Mouse (Mus musculus) forebrain, embryonic 12.5 days (tissue): ENCODE results near the gene A2ml1. TPM values are rescaled to one million over a fixed set of nuclear protein-coding genes. Genes with fewer than 3 reads are reported as not detected.
"Not testable (repeated sequence)": the region's sequence is repeated elsewhere in the genome, so short reads cannot be mapped to it uniquely, and the experiment has no call there.

Experiments used
- ATAC-seq: fragments of 200-750 bp; cut with Nextera tagmentation; 2 replicates; pipeline ENCODE4 v1.8.0; 2017; ENCODE audit warnings: moderate TSS enrichment; ENCODE audit not compliant: low FRiP score
- H3K27ac ChIP-seq: fragments of 300-500 bp; sonication (generic); 2 replicates; pipeline ENCODE4 v1.5.1; 2016; ENCODE audit warnings: mild to moderate bottlenecking
- H3K27me3 ChIP-seq: fragments of 300-500 bp; sonication (generic); 2 replicates; pipeline ENCODE4 v1.6.1; 2016; ENCODE audit warnings: mild to moderate bottlenecking
- H3K36me3 ChIP-seq: fragments of 300-500 bp; sonication (generic); replicated peaks from 2 replicates; pipeline ENCODE4 v1.6.1; 2016; ENCODE audit warnings: mild to moderate bottlenecking
- H3K4me1 ChIP-seq: fragments of 300-500 bp; sonication (generic); 2 replicates; pipeline ENCODE4 v1.6.1; 2016
- H3K4me2 ChIP-seq: fragments of 300-500 bp; sonication (generic); 2 replicates; pipeline ENCODE4 v1.6.1; 2016; ENCODE audit warnings: mild to moderate bottlenecking, moderate library complexity
- H3K4me3 ChIP-seq: fragments of 300-500 bp; sonication (generic); replicated peaks from 2 replicates; pipeline ENCODE4 v1.5.1; 2016; ENCODE audit warnings: mild to moderate bottlenecking
- H3K9ac ChIP-seq: fragments of 300-500 bp; sonication (generic); 2 replicates; pipeline ENCODE4 v1.6.1; 2016; ENCODE audit warnings: mild to moderate bottlenecking
- H3K9me3 ChIP-seq: fragments of 300-500 bp; sonication (generic); 2 replicates; pipeline ENCODE4 v1.6.1; 2016
- WGBS: fragments of 180-500 bp; shearing (Covaris S2); methylation state at CpG from one replicate; pipeline ENCODE4 v1.1.7; 2016; 5-methylcytosine and 5-hydroxymethylcytosine counted together
- polyA plus RNA-seq: library from polyadenylated mRNA; unstranded; fragments of >200 nt; fragmentation: Nextera tagmentation; extraction: Ambion mirVana; gene quantifications from 2 replicates; pipeline ENCODE4 v1.2.1, GENCODE M21; 2016

Gene A2ml1
- polyA plus RNA-seq, result 0.57 and 1.2 TPM in 2 replicates

- Histone ChIP-seq H3K27me3 (no peaks in the 10 kb centered on the region), H3K4me3 (no peak within 1 kb of the TSS), H3K27ac (no peak within 1 kb of the TSS), H3K4me2 (no peak within 1 kb of the TSS), H3K9me3 (no peaks in the 10 kb centered on the region), H3K4me1 (no peaks in the 10 kb centered on the region; the same call in 1 of the 2 replicates), H3K9ac (no peak within 1 kb of the TSS), H3K36me3 (no peaks in the 10 kb centered on the region)
- no peak for ATAC-seq
- 85% methylated on average over 11 of the region's 11 CpGs for WGBS
These were observed at the start of gene A2ml1 for GRCm38 (mm10) chr6:128581508-128581907. Gene A2ml1, minus strand, starts transcription at chr6:128581608.

- WGBS, result 57% methylated on average over 13 of the region's 13 CpGs
- ATAC-seq, result peak; percentile 88
- H3K27me3 ChIP-seq, H3K4me2 ChIP-seq, H3K36me3 ChIP-seq, H3K4me1 ChIP-seq, H3K27ac ChIP-seq, H3K9me3 ChIP-seq, H3K4me3 ChIP-seq, H3K9ac ChIP-seq: not testable (repeated sequence)
These were observed 48.6 kb upstream of the A2ml1 start for GRCm38 (mm10) chr6:128629771-128630739.

GRCm38 (mm10) chr6:128625246-128625645 lies 43.8 kb upstream of the A2ml1 start:
- ATAC-seq, H3K4me1 ChIP-seq, H3K27me3 ChIP-seq, H3K9me3 ChIP-seq, H3K36me3 ChIP-seq, H3K4me2 ChIP-seq, H3K4me3 ChIP-seq, H3K9ac ChIP-seq, H3K27ac ChIP-seq: not testable (repeated sequence)
- WGBS, result 92% methylated on average over 6 of the region's 6 CpGs

GRCm38 (mm10) chr6:128624425-128624824 lies 43.0 kb upstream of the A2ml1 start:
- H3K4me3 ChIP-seq, result no peak overlapping the region
- no peaks in the 10 kb centered on the region for H3K36me3 ChIP-seq
- ATAC-seq, result no peak
- H3K27me3 ChIP-seq, result no peaks in the 10 kb centered on the region
- no peak overlapping the region for H3K27ac ChIP-seq
- no peak overlapping the region for H3K4me2 ChIP-seq
- H3K9ac ChIP-seq, result no peak overlapping the region
- WGBS, result 86% methylated on average over 4 of the region's 4 CpGs
- H3K4me1 ChIP-seq, result no peaks in the 10 kb centered on the region
- no peaks in the 10 kb centered on the region for H3K9me3 ChIP-seq

GRCm38 (mm10) chr6:128623433-128623832 lies 42.0 kb upstream of the A2ml1 start, which contains the start of gene Klrb1a:
Gene Klrb1a, minus strand, starts transcription at chr6:128623533.
- ATAC-seq, H3K36me3 ChIP-seq, H3K9me3 ChIP-seq, H3K4me2 ChIP-seq, H3K4me3 ChIP-seq, H3K27me3 ChIP-seq, H3K4me1 ChIP-seq, H3K27ac ChIP-seq, H3K9ac ChIP-seq: not testable (repeated sequence)
- 96% methylated on average over 5 of the region's 5 CpGs for WGBS

GRCm38 (mm10) chr6:128622733-128623132 lies 41.3 kb upstream of the A2ml1 start:
- Histone ChIP-seq H3K4me2 (no peak overlapping the region), H3K27ac (no peak overlapping the region), H3K9me3 (no peaks in the 10 kb centered on the region), H3K36me3 (no peaks in the 10 kb centered on the region), H3K9ac (no peak overlapping the region), H3K27me3 (no peaks in the 10 kb centered on the region), H3K4me1 (no peaks in the 10 kb centered on the region), H3K4me3 (no peak overlapping the region)
- ATAC-seq, result no peak
- WGBS, result 44% methylated on average over 2 of the region's 2 CpGs

- Histone ChIP-seq H3K27me3 (no peaks in the 10 kb centered on the region), H3K36me3 (no peaks in the 10 kb centered on the region), H3K9me3 (no peaks in the 10 kb centered on the region), H3K9ac (no peak overlapping the region), H3K4me2 (no peak overlapping the region), H3K4me1 (peaks cover 7% of the 10 kb centered on the region), H3K27ac (no peak overlapping the region), H3K4me3 (no peak overlapping the region)
- WGBS, result 79% methylated on average over 9 of the region's 9 CpGs
- ATAC-seq, result no peak
These were observed 24.9 kb upstream of the A2ml1 start for GRCm38 (mm10) chr6:128606350-128606749.

GRCm38 (mm10) chr6:128604512-128604911 lies 23.1 kb upstream of the A2ml1 start:
- H3K36me3 ChIP-seq, result no peaks in the 10 kb centered on the region
- no peaks in the 10 kb centered on the region for H3K9me3 ChIP-seq
- WGBS, result 41% methylated on average over 5 of the region's 5 CpGs
- no peak overlapping the region for H3K27ac ChIP-seq
- no peak overlapping the region for H3K4me2 ChIP-seq
- no peaks in the 10 kb centered on the region for H3K27me3 ChIP-seq
- H3K9ac ChIP-seq, result no peak overlapping the region
- peaks cover 7% of the 10 kb centered on the region for H3K4me1 ChIP-seq
- H3K4me3 ChIP-seq, result no peak overlapping the region
- ATAC-seq, result no peak

GRCm38 (mm10) chr6:128602463-128603201 lies 21.2 kb upstream of the A2ml1 start:
- Histone ChIP-seq H3K4me3 (no peak overlapping the region), H3K9me3 (no peaks in the 10 kb centered on the region), H3K4me2 (no peak overlapping the region), H3K27ac (no peak overlapping the region), H3K36me3 (no peaks in the 10 kb centered on the region), H3K27me3 (no peaks in the 10 kb centered on the region), H3K9ac (no peak overlapping the region), H3K4me1 (peaks cover 7% of the 10 kb centered on the region)
- ATAC-seq, result peak; percentile 63
- WGBS, result 46% methylated on average over 10 of the region's 10 CpGs

- WGBS, result 56% methylated on average over 3 of the region's 3 CpGs
- no peak overlapping the region for H3K27ac ChIP-seq
- H3K9ac ChIP-seq, result no peak overlapping the region
- H3K4me2 ChIP-seq, result no peak overlapping the region
- H3K4me1 ChIP-seq, result peaks cover 11% of the 10 kb centered on the region
- H3K36me3 ChIP-seq, result no peaks in the 10 kb centered on the region
- no peak overlapping the region for H3K4me3 ChIP-seq
- no peaks in the 10 kb centered on the region for H3K9me3 ChIP-seq
- ATAC-seq, result no peak; the same call in 1 of the 2 replicates
- no peaks in the 10 kb centered on the region for H3K27me3 ChIP-seq
These were observed 20.6 kb upstream of the A2ml1 start for GRCm38 (mm10) chr6:128602026-128602425.

GRCm38 (mm10) chr6:128599555-128599954 lies 18.1 kb upstream of the A2ml1 start:
- no peak for ATAC-seq

GRCm38 (mm10) chr6:128598256-128599047 lies 17.0 kb upstream of the A2ml1 start:
- no peak for ATAC-seq
- Histone ChIP-seq H3K4me1 (peaks cover 13% of the 10 kb centered on the region), H3K9ac (no peak overlapping the region), H3K27ac (no peak overlapping the region), H3K36me3 (no peaks in the 10 kb centered on the region), H3K27me3 (no peaks in the 10 kb centered on the region), H3K9me3 (no peaks in the 10 kb centered on the region), H3K4me2 (no peak overlapping the region), H3K4me3 (no peak overlapping the region)
- WGBS, result 70% methylated on average over 2 of the region's 2 CpGs

More at GRCm38 (mm10) chr6:128599555-128599954, 18.1 kb upstream of the A2ml1 start:
- Histone ChIP-seq H3K27ac (no peak overlapping the region), H3K36me3 (no peaks in the 10 kb centered on the region), H3K4me1 (peaks cover 13% of the 10 kb centered on the region), H3K27me3 (no peaks in the 10 kb centered on the region), H3K9me3 (no peaks in the 10 kb centered on the region), H3K9ac (no peak overlapping the region), H3K4me3 (no peak overlapping the region), H3K4me2 (no peak overlapping the region)
- 62% methylated on average over 4 of the region's 4 CpGs for WGBS
